Mouse (Mus musculus): ENCODE results near the gene Zfp661.

DNA sequence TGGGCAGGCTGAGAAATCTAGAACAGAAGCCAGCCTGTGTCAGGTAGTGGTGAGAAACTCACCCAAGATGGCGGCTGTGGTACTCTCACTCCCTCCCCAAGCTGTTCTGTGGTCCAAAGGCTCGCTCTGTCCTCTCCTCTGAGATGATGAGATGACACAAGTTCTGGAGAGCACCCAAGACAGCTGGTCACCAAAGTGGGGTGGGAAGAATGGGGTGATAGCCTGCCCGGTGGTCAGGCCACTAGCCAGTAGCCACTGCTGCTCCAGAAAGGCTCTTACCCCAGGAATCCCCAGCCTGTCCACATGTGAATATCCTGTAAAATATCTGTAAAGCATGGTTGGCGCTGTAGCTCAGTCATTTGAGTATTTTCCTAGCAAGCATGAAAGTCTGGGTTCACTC lies 25.4 kb upstream of the Zfp661 start:
- TF ChIP-seq CTCF (IDR thresholded peaks at IDR 0.05; ENCODE audit: low read depth, low read length), result no peak
- no peak for TF ChIP-seq POLR2A (IDR thresholded peaks at IDR 0.05; ENCODE audit: extremely low read depth, insufficient read depth, low read length)

Measured in liver, adult 2 months (tissue).